Mouse (Mus musculus) left cerebral cortex, postnatal 14 days (tissue): ENCODE measurements around the gene Nab1. TPM values are rescaled to one million over a fixed set of nuclear protein-coding genes. Genes with fewer than 3 reads are reported as not detected.
"Not testable (repeated sequence)": the region's sequence is repeated elsewhere in the genome, so short reads cannot be mapped to it uniquely, and the experiment has no call there.

Source experiments
- DNase-seq, 2 experiments: peaks; one replicate each; pipeline ENCODE4 v3.0.0; 2021 to 2022; ENCODE audit warnings: low spot score in 2 of 2, mixed read lengths in 1 of 2
- intact Hi-C: fragments of 180-260 bp; cut with DNase I; formaldehyde crosslinking; loops from one replicate; pipeline ENCODE4 v1.15.1; 2025
- long read RNA-seq, 2 experiments: library from polyadenylated mRNA; stranded (forward); transcript quantifications; one replicate each; pipeline ENCODE4 v2.0.0; 2021
- total RNA-seq, 2 experiments: library from RNA; stranded (reverse); gene quantifications; 2 replicates each; pipeline ENCODE4 v1.2.3; 2021

Nab1 gene
- total RNA-seq = 10 to 100 TPM; 25.1 to 26.4 TPM
- long read RNA-seq, experiment 1, transcript Nab1-201 (8 exons, 3,874 nt) = major isoform, 26 of 31 reads
- long read RNA-seq, experiment 1, partial matches to known transcripts = 2 of 31 reads
- long read RNA-seq, experiment 1, other reads (novel, unspliced or antisense) = 3 of 31 reads
- long read RNA-seq, experiment 2, transcript Nab1-201 (8 exons, 3,874 nt) = major isoform, 24 of 35 reads
- long read RNA-seq, experiment 2, partial matches to known transcripts = 4 of 35 reads
- long read RNA-seq, experiment 2, other reads (novel, unspliced or antisense) = 7 of 35 reads

DNA sequence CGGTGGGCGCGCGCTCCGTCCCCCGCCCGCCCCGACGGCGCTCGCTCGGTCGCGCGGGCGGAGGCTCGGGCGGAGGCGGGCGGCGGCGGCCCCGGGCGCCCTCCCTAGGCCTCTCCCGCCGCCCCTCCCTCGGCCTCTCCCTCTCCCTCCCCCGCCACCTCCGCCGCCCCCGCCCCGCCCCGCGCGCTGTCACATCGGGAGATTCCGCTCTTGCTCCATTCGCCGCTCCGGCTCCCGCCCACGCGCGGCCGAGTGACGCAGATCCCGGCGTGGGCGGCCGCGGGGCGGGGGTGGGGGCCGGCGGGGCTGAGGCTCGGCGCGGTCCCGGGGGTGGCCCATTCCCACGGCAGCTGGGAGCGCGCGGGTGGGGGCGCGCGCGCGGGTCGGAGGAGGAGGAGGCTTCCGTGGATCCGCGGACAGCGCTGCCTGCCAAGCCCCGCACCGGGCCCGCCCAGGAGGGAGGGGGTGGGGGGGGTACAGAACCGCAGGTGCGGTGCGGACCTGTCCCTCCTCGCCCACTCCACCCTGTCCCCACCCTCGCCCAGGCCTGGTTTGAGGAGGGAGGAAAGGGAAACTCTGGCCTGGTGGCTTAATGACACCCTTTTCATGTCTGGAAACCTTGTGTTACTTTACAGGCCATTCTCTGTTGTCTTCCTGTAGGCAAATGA, at the start of gene Nab1:
Gene Nab1, minus strand, starts transcription at position 366 of the 668 bp plus-strand sequence.
- peak; percentile 50 to 65 for DNase-seq
- intact Hi-C loops = loop anchor here (5.0 kb wide), 1 partner anchor 132 kb away; the partner anchor contains the start of gene Nemp2

DNA sequence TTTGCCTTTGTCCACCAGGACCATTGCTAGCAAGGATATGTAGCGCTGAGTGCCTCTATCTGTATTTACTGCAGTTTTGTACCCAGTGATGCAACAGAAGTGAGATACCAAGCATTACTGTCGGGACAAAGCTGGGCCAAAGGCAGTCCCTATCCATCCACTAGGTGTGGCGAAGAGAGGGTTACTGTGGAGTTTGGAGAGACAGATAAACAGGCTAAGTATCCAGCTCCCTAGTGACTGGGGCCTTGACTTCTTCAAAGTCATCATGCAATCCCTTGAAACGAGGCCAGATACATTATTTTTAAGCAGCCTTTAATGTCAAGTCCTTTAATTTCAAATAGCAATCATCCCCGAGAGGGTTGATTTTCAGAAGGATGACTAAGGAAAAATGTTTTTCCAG, 47.0 kb upstream of the Nab1 start:
- no peak for DNase-seq

DNA sequence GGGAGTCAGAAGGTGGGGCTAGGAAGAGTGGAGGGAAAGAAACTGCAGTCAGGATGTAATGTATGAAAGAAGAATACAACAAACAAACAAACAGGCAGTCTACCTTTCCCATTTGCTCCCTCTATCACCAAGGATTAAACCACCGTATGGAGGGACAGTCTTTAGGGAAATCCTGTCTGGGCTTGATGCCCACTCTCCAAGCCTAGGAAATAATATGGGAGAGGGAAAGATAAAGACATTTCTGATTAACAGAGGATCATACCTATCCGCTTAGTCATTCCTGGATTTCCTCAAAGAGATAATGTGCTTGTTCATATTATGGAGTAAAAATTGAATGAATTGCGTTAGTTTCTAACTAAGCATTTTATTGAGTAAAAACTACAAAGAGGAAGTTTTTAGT, 46.3 kb upstream of the Nab1 start:
- intact Hi-C loops = no loop called here
- DNase-seq = no peak

More for the DNA sequence above, 47.0 kb upstream of the Nab1 start:
- intact Hi-C loops = no loop called here

DNA sequence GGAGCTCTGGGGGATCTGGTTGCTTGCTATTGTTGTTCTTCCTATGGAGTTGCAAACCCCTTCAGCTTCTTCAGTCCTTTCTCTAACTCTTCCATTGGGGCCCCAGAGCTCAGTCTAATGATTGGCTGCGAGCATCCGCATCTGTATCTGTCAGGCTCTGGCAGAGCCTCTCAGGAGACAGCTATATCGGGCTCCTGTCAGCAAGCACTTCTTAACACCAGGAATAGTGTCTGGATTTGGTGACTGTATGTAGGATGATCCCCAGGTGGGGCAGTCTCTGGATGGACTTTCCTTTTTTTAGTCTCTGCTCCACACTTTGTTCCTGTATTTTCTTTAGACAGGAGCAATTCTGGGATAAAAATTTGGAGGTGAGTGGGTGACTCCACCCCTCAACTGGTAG, 39.6 kb upstream of the Nab1 start:
- intact Hi-C loops, DNase-seq: not testable (repeated sequence)

DNA sequence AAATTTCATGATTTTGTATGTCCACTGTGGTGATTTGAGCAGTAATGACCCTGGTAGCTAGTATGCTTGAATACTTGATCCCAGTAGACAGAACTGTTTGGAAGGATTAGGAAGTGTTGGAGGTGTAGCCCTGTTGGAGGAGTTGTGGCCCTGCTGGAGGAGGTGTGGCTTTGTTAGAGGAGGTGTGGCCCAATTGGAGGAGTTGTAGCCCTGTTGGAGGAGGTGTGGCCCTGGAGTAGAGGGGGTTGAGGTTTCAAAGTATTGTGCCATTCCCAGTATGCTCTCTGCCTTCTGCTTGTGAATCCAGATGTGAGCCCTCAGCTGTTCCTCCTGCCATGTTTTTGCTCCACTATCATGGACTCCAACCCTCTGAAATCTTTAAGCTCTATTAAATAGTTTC, 29.5 kb upstream of the Nab1 start:
- intact Hi-C loops = loop anchor here (10.0 kb wide), 1 partner anchor 65 kb away; no protein-coding TSS in a partner anchor
- no peak for DNase-seq

DNA sequence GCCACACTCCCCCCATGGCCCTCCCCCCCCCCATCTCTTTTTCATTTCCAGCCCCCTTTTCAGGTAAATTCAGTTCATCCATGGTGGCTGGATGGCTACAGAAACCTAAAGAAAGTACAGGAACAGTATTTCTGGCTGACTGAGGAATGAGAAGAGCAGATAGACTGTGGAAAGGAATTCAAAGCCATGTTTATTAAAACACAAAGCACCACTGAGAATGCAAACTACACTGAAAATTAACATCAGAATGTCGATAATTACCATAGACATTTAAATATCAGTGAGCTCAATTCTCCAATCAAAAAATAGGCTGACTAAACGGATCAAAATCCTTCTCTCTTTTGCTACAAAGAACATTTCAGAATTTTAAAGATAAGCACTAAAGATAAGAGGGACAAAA, 27.2 kb upstream of the Nab1 start:
- no peak for DNase-seq
- intact Hi-C loops = loop anchor here (10.0 kb wide), 1 partner anchor 67 kb away; no protein-coding TSS in a partner anchor

DNA sequence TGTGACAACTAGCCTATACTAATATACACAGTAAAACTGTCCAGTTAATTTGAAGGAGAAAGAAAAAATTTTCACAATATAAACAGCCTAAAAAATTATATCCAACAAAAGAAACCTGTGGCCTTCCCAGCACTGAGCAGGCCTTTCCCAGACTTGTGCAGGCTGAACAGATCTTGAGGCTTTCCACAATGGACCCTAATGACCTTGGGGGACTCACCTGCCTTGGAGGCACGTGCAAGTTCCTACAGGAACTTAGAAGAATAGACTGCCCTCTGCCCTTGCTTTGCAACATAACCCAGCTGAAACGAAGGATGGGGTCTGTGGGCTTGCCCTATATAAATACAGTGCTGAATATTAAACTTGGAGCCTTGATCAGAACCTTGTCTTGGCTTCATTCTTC, 26.8 kb upstream of the Nab1 start:
- intact Hi-C loops = loop anchor here (10.0 kb wide), 1 partner anchor 68 kb away; no protein-coding TSS in a partner anchor
- no peak for DNase-seq

DNA sequence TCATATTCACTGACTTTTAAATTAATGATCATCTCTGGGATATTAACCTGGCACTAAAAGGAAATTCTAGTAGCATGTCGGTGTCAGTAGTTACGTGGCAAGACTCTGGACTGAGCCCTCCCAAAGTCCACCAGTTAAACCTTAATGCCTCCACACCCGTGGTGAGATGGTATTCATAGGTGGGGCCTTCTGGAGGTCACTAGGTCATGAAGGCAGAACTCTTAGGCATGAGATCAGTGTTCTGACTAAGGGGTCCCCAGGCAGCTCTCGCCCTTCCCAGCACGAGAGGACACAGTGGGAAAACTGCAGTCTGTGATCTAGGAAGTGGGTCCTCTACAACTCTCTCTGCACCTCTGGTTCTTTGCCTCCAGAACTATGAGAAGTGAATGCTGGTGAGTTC, 24.2 kb upstream of the Nab1 start:
- intact Hi-C loops = loop anchor here (10.0 kb wide), 1 partner anchor 70 kb away; no protein-coding TSS in a partner anchor
- DNase-seq = no peak

DNA sequence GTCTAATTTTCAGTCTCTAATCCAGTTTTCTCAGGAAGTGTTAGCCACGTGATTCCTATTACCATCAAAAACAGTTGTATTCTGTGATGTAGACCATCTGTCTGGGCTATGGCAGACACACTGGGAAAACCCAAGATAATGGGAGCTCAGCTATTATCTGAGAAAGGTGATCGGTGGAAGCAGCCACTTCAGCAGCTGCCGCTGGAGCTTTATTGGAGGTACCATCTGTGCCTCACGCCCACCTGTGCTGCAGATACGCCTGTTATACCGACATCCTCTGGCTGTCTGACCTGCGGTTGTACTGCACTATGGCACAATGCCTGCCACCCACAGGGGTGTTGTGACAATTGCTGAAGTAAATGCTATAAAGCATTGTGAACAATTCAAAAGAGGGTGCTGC, 23.7 kb upstream of the Nab1 start:
- intact Hi-C loops = loop anchor here (10.0 kb wide), 1 partner anchor 71 kb away; no protein-coding TSS in a partner anchor
- DNase-seq = peak; percentile 34 to 35

DNA sequence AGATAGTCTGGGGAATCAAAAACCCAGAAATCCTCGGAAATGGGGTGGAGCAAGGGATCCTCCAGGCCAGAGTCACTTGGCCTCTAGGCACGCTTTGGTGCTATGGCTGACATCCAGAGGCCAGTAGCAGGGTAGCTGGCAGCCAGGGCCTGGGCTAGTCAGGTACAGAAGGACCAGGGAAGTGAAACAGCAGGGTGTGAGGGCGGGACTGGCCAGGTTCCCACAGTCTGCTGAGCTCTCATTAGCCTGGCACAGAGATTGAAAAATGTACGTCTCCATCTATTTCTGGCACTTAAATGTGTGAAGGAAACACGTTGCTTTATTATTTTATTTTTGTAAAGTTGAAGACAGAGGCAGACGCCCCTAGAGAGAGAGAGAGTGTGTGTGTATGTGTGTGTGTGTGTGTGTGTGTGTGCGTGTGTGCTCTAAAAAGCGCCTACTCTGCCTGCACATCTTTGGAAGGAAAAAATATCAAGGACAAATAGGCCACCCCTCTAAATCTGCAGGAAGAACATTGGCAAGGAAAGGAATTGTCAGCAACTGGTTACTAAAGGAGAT, 21.0 kb upstream of the Nab1 start:
- peak; percentile 63 to 75 for DNase-seq
- intact Hi-C loops = loop anchor here (10.0 kb wide), 1 partner anchor 73 kb away; no protein-coding TSS in a partner anchor

DNA sequence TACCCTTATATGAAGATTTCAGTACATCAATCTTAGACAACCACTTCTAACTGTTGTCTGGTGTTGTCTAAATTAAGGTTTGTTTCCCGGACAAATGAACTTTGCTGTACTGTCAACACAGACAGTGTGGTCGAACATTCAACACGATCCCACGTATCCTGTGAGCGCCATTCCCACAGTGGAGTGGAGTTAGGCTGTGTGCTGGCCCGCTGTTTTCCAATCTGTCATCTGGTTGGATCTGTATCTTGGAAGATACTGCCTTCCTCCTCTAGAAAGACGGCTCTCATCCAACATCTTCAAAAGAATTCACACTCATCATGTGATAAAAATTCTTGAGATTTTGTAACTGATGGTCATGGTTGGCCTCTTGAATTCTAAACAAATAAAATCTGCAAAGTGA, 19.7 kb upstream of the Nab1 start:
- intact Hi-C loops = loop anchor here (10.0 kb wide), 1 partner anchor 75 kb away; no protein-coding TSS in a partner anchor
- no peak for DNase-seq

DNA sequence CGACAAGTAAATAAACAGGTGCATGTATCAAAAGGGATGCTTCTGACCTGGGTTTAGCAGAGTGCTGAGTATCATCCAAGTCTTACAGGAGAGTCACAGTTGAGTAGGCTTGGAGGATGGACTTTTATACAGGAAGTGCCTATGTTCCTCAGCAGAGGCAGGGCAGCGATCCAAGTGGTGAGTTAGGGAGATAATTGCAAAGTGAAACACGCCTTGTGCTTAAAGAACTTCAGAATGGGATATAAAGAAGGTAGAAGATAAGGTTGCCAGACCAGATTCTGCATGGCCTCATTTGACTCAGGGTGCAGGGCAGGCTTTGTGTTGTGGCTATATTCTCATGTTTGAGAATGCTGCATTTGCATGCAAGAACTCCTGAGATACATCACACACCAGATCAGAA, 14.8 kb upstream of the Nab1 start:
- DNase-seq = no peak
- intact Hi-C loops = no loop called here

DNA sequence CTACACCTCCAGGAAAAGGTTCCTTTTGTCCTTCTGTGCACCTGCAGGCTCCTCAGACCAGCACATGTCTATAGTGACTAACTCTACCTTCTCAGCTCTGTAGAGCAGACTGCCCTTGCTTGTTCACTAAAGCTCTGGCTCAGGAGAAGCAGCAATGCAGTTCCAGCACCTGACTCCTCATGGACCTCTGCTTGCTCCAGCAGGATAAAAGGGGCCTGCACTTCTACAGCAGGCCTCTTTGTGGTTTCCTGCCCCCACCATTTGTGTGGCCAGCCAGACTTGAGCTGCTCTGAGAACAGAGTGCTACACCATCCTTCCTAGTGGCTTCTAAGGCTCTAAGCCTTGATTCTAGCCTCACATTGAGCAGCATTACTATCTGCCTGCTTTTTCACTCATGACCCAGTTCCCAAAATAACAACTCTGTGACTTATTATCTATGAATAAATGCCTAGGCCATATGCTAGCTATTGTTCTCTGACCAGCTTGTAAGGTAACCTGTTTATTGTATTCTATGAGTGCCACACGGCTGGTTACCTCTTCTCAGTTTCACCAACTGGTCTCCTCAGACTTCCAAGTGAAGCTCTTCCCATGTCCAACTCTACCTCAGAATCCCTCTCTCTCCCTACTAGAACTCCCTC, 11.4 kb upstream of the Nab1 start:
- no peak for DNase-seq
- intact Hi-C loops = no loop called here

DNA sequence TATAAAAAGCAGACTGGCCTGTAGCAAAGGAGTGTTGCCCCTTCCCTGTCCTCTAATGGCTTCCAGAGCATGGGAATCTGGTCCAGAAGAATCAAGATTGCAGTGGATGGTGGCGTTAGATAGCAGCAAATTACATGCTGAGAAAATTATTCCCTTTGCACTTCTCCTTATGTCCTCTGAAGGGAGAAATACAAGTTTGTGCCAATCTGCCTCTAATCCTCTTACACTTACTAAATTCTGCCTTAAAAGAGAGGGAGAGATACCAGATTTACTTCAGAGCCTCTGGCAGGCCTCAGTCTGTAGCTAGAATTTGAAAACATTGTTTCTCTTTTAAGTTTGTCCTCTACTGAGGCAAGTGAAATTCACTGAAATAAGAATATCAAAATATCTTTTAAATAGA, 5.7 kb upstream of the Nab1 start:
- intact Hi-C loops = no loop called here
- no peak for DNase-seq

DNA sequence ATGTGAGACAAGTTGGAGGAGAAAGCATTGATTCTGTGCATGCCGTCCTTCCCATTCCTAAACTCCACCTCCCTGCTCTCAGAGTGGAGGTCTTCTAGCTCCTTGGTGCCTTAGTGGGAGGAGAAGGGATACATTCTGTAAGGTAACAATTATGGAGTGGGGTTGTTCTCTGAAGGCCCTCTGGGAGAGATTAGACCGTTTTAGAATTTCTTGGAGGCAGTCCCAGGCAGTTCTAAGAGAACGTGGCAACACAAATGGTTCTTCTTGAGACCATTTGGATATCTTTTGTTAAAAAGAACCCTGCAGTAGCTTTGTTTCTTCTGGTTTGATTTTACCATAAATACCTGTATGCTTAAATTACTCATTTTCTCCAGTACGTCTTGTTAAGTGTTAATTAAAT, 1.8 kb upstream of the Nab1 start:
- intact Hi-C loops = loop anchor here (5.0 kb wide), 1 partner anchor 130 kb away; the partner anchor contains the start of gene Nemp2
- no peak for DNase-seq

DNA sequence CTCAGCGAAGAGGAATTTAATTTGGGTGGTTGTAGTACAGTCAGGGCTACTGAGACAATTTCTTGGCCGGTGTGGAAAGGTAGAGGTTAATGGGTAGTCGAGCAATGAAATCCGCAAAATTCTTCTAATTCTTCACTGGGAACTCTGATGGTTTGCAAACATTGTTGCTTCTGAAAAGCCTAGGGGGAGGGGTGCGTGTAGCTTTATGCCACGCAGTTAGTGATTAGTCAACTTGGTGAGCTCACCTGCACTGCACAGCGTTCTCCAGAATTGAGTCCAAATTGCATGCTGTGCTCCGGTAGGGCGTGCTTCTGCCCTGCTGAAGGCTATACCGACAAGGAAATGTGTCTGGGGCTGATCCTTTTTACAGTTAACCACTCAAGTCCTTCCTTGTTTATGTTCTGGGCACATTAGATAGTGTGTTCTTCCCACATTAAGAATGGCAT, 1.2 kb upstream of the Nab1 start:
- no peak for DNase-seq
- intact Hi-C loops = loop anchor here (5.0 kb wide), 1 partner anchor 131 kb away; the partner anchor contains the start of gene Nemp2

DNA sequence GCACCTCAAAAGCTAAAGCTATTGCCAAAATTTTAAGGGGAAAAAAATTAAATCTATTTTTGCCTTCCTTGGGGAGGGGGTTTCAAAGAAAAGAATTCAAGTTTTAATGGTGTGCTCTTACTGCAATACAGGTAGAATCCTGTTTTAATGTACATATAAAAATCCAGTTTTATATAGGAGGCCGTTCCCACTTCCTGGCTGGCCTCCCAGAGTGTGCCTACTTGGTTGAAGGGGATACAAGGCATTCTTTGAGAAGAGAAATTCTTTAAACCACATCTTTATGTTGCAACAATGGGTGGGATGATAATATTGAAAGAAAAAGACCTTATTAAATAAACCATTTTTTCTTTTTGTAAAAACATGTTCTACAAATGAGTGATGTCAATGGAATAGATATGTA, 611 bp upstream of the Nab1 start:
- intact Hi-C loops = loop anchor here (5.0 kb wide), 1 partner anchor 131 kb away; the partner anchor contains the start of gene Nemp2
- DNase-seq = no peak

DNA sequence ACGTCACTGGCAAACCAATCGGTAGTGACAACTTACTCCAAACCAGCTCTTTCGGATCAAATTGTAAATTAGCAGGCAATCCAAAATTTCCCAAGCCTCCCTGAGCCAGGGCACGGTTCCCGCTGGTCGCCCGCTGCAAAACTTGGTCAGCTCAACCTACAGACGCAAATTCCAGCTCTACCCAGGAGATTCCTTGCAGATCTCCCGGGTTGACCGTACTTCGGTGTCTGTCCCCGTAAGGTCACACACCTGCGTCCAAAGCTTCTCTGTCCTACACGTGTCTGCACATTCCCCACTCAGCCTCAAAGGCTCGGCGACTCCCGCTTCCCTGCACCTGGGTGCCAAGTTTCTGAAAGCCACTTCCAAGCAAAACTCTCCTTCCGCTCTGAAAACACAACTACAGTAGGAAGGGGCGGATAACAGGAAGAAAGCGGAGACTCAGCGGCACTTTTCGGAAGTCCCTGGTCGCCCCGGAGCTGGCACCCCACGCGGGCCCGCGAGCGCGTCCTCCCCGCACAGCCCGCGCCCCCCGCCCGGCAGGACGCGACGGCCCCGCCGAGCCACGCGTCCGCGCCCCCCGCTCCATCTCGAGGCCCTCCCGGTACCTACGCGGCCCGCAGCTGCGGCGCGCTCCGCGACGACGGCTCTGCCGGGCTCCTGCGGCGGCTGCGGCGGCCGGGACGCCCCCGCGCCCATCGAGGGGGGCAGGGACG, 722 bp downstream of the Nab1 start:
- intact Hi-C loops = loop anchor here (5.0 kb wide), 1 partner anchor 133 kb away; the partner anchor contains the start of gene Nemp2
- peak in 1 of 2 experiments; percentile 41 for DNase-seq
